Mouse (Mus musculus) CD4-positive, CD25-positive, alpha-beta regulatory T cell, adult 4 months (primary cell): ENCODE measurements around the gene Ctcfl. TPM values are rescaled to one million over a fixed set of nuclear protein-coding genes. Genes with fewer than 3 reads are reported as not detected.
"Not testable (repeated sequence)": the region's sequence is repeated elsewhere in the genome, so short reads cannot be mapped to it uniquely, and the experiment has no call there.

Experiments used
- ATAC-seq: one replicate; pipeline ENCODE4 v1.8.0; 2017
- polyA plus RNA-seq, 2 experiments: library from polyadenylated mRNA; unstranded; fragments of 100-300 nt; shearing (Covaris generic); gene quantifications; one replicate each; pipeline ENCODE4 v1.2.1; 2017

Ctcfl gene
- polyA plus RNA-seq, 2 experiments from 2014 or later: not detected

DNA sequence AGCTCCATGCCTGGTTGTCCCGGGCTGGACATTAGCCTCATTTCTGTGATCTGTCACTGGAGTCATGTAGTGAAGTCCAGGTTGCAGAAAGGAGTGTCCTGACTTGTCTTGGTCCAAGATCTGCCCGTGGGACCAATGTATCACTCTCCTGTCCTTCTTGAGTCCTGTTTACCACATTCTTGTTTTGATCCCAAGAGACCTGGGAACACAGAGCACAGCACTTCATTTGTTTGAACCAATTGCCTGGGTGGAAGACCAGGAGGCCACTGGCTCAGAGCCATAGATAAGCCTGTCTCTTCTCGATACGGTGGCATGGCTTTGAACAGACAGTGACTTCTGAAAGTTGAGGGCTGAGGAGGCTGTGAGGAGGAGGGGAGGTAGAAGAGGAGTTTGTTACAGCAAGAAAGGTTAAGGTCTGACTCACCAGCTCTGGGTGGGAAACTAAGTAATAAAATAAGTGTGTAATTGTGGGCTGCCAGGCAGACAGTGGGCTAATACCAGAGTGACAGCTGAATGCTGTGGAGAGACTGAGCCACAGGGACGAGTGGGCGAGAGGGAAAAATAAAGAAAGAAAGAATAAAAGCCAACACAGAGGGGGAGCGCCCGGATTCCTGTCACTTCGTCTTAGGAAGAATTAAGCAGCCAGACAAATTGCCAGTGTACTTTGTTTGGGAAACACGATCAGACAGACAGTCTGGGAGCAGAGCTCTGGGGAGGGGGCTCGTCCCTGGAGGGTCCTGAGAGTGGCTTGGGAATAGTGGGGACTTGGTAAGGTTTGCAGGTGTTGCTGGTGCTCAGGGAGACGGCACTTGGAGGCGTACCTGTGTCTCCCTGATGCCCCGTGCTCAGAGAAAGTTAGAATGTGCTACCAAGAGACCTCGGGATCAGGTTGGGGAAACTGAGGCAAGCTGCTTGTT, 19.3 kb upstream of the Ctcfl start:
- no peak for ATAC-seq

DNA sequence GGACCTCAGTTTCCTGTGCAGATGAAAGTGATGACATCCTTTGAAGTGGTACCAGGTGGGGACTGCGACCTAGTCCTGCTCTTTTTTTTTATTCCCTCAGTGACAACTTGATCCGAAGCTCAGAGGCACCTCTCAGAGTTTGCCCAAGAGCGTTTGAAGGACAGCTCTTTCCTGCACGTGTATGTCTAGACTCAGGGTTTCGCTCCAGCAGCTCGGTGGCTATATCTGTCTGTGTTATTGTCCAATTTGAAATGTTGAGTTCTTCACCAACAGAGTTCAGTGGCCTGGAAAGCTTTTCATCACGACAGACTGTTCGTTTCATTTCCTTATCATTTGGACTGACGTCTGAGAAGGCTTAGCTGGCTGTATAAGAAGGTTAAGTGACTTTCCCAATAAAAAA, 15.4 kb upstream of the Ctcfl start:
- ATAC-seq: no peak

DNA sequence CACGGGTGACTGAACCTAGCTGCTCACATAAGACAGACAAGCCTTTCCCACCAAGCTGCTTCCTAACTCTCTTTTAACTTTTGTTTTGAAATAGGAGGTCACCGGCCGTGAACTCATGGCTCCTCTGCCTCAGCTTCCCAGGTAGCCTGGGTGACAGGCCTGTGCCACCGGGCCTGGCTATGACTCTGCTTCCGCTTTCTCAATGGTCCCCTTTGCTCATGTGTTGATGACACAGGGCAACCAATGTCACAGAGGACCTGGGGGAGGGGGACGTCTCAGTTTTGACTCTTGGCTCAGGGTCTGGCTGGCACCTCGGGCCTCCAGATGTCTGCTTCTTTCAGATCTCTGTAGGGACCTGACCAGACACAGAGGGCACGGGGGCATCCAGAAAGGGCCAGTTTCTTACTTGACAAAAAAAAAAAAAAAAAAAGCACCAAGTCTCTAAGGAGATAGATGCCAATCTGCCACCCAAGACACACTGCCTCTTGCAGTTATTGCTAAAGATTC, 13.5 kb upstream of the Ctcfl start:
- ATAC-seq: no peak

DNA sequence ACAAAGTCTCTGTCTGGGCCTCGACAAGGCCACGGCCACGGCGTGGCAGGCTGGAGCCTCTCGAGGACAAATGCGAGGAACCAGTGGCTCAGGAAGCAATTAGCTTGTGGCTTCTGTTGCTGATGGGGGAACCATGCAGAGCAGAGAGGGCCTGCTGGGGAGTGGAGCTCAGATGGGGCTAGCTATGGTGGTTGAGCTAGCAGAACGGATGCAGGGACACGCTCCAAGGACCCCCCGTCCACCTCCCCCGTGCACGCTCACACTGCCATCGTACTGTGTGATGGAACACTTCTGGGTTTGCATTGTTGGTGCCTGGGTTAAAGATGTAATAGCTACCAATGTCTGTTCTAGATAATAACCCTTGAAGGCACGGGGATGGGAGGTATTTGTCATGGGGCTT, 12.9 kb upstream of the Ctcfl start:
- ATAC-seq: no peak

DNA sequence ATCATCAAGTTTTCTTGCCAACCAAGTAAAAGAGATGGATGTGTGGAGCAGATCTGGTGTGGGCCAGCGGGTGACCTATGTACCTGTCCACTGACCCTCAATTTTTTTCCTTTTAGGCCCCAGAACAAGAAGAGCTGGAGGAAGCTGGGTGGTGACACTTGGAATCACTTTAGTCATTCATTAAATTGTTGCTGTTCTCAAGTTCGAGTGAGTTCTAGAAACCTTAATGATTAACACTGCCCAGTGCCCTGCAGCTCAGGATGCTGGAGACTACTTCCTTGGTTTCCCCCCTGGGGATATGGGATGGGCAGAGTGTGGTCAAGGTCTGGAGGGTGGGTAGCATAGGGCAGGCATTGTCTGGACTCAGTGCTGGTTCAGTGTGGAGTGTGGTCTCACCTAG, 9.8 kb upstream of the Ctcfl start:
- no peak for ATAC-seq

DNA sequence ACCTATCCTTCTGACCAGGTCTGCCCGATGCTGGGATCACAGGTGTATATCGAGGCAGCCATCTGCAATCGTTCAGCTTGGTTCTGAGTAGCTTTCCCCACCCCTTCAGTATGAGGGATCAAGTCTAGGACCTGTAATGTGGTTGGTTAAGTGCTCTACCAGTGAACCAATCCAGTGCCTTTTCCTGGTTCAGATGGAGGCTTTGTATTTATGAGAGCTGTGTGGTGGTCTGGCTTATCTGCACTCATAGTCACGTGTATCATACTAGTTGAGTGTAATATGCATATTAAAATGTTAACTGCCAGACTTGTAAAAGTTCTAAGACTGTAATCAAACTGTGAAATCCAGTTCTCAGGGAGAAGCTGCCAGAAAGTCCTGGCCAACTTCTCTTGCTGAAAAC, 7.1 kb upstream of the Ctcfl start:
- no peak for ATAC-seq

DNA sequence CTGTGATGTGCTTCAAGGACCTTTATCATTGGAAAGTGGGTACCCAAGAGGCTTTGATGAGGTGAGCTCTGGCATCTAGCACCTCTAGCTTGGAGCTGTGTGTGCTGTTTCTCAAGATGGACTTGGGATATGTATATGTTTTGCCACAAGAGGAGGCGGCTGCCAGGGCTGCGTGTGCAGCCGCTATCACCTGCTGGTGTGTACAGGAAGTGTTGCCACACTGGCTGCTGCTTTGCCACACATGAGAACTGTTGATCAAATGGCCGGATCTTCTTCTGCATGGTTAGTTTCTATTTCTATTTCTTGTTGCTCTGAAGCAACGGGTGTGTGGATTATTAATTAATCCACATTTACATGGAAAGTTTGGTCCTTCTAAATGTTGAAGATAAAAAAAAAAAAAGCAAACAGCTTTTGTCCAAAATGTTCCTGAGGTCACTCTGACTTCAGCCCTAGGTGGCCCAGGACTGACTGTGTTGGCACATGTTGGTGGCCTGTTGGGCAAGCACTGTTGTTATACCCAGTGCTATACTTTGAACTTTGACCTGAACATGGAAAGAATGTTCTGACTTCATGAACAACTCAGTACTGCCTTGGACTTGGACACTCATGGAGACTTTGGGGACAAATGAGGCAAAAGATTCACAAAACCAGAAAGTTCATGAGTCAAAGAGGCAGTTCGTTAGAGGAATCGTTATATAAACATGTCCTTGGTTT, 4.9 kb upstream of the Ctcfl start:
- ATAC-seq: no peak

DNA sequence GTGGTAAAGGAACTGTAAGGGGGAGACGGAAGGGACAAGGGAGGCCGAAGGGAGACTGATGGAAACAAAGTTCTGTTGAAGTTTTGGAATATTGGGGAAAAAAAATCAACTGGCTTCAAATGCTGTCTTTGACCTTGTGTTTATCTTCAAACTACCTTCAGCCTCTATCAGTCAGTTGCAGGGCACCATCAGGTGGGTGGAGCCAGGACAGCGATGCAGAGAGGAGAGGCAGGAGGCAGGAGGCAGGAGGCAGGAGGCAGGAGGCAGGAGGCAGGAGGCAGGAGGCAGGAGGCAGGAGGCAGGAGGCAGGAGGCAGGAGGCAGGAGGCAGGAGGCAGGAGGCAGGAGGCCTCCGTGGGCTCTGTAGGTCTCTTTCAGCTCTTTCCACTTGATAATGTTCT, 792 bp upstream of the Ctcfl start:
- ATAC-seq: not testable (repeated sequence)

DNA sequence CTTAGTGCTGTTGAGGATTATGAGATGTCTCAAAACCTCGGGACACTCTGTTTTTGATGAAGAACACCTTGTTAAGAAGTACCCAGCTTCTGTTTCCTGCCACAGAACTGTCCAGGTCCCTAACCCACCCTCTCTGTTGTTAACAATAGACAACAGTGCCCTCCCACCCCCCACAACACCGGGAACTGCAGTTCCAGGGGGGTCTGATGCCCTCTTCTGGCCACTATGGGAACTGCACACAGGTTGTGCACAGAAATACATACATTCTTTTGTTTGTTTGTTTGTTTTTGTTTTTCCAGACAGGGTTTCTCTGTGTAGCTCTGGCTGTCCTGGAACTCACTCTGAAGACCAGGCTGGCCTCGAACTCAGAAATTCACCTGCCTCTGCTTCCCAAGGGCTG, 5.5 kb downstream of the Ctcfl start:
- not testable (repeated sequence) for ATAC-seq

DNA sequence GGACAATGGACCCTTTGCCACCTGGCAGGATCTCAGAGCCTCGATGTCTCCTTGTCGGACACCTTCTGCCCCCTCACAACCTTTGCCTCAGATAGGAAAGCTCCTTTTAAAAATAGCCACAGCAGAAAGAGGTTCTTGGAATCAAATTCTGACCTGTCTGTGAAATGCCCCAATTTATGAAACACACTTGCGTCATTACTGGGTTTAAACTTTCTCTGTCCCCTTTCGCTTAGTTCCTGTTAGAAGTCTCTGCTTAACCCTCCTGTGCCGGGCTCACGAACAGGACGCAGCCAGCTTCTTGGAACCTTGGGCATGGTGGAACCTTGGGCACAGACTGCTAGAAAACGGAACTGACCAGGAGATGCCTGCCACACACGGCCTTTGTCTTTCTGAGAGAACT, 8.8 kb downstream of the Ctcfl start:
- ATAC-seq: no peak

DNA sequence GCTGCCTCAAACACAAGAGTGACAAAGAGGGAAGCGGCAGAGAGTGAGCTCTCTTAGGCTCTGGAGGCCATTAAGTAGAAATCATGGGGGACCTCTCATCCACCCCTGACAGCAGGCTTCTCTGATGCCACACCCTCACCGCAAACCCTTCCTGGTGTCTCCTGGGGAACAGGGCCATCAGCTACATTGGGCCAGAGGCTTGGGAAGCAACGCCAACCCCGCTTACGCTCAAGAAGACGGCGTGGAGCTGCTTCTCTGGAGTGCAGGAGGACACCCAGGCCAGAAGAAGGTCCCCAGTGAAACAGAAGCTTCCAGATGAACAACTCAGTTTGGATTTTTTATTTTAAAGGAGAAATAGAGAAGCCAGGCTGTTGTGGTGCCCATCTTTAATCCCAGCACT, 9.8 kb downstream of the Ctcfl start:
- ATAC-seq: no peak

DNA sequence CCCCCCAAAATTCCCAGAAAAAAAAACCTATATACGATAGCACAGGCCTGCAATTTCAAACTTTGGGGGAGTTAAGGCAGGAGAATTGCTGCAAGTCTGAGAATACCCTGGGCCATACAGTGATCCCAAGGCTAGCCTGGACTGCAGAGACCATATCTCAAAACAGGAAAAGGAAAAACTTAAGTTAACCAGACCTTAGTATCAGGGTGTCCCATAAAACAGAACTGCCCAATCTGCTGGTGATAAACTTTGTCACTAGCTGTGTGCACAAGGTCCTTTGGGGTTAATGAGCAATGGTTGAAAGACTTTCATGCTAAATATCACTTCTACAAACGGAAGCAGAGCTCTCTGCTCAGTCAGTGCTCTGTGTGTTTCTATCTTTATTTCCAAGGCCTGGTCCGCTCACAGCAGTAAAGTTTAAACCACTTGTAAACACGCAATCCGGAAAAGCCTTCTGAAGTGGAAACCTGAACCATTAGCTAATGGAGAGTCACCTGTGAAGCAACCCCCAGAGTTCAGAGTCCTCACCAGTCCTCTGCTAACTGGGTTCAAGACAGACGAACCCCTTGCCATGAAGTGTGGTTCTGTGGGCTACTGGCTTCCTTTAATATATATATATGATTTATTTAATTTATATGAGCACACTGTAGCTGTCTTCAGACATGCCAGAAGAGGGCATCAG, 10.7 kb downstream of the Ctcfl start:
- ATAC-seq: no peak

DNA sequence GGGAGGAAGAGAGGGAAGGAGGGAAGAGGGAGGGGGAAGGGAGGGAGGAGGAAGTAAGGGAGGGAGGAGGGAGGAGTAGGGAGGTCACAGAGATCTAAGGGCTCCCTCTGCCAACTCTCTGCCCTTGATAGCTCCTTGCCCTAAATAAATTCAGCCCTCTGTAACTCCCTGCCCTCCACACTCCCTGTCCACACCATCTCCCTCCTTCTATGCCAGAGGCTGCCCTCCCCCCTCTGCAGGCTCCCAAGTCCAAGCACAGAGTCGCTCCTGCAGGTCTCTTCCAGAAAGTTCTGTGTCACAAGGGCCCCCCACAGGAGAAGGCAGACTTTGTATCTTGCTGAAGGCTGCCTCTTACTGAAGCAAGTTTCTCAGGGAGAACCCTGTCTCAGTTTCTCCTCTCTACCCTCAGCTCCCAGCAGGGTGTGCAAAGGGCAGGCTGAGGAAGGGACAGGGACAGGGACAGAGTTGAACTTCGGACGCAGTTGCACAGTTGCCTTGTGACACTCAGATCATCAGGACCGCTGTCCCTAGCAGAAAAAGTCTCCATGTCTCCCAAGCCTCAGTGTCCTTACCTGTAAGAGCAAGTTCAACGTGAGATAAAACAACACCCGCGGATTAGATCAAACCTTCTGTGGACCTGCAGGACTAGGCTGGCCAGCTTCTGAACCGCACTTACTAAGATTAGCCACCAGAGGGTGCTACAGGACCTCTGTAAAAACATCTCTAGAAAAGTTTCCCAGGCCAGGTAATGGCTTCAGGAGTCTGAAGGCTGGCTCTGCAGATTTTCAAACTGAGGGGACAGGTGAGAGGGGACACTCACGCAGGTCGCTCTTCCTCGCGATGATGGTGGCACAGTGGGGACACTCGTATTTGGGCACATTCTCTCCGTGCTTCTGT, 12.2 kb downstream of the Ctcfl start:
- peak; percentile 60 for ATAC-seq

DNA sequence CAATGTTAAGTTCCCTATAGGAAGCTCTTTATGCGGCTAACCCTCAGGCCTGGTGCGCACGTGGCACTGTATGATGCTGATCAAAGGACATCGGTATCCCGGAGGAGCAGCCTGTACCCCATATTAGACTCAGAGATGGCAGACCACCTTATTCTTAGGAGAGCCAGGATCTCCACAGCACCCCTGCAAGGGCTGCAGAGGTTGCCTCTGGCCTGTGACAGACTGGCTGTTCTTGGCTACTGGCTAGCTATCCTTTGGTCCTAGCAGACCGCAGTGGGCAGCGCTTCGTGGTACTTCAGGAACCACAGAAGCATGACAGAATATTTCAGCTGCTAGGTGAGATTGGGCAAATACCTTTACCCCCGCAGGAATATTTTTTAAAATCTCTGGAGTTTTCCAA, 12.9 kb downstream of the Ctcfl start:
- ATAC-seq: no peak

DNA sequence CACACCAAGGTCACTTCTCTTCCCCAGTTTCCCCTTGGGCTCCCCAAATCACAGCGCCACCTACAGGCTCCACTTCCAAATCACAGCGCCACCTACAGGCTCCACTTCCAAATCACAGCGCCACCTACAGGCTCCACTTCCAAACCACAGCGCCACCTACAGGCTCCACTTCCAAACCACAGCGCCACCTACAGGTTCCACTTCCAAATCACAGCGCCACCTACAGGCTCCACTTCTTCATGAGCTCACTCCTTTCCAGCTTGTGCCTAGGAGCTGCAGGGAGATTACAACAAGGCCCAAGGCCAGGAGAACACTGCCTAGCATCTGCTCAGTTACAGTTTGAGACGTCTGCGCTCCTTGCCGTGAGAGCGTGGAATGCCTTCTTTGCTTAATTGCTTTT, 22.0 kb downstream of the Ctcfl start:
- not testable (repeated sequence) for ATAC-seq

DNA sequence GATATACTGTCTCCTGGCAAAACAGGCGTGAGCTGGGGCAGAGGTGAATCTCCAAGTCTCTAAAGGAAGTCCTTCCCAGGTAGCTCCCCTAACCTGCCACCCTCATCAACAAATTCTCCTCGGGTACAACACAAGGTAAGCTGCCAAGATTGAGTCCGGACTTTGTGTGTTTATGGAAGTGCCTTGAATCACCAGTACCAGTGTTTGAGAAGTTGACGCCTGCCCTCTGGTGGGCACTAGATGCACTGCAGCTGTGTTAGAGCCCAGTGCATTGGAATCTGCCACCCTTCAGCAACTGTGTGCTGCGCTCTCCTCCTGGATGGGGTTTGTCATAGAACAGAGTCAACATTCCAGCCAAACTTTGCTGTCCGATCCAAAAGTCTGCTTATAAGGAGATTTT, 29.9 kb downstream of the Ctcfl start:
- peak; percentile 42 for ATAC-seq

DNA sequence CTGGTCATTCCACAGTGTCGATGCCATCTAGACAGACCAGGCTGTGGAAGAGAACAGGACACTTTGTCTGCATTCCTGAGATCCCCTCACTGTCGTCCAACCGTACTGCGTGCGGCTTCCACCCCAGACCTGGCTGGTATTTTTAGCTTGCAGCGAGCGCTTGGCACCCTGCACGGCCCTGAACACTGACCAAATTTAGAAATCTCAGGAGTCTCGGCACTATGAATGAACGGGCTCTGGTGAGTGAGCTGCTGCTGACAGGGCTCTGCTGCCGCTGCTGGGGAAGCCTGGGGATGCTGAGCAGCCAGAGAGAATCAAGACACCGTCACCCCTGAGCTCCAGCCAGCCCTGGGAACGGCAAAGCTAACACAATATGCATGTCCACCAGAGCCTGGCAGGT, 31.9 kb downstream of the Ctcfl start:
- no peak for ATAC-seq

DNA sequence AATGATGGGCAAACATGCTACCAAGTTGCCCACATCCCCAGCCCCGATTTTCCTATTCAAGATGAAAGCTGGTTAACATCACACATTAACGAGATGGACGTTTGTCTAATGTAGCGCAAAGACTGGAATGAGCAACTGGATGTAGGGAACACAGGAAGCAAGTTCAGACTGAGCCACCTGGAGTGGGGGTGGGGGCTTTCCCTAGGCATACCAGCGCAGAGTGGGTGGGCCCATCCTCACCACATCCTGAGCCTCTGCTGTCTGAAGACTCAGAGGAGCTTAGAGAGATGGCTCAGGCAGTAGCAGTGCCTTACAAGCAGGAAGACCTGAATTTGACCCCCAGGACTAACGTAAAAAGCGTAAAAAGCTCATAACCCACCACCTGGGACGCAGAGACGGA, 33.6 kb downstream of the Ctcfl start:
- ATAC-seq: peak; percentile 76

DNA sequence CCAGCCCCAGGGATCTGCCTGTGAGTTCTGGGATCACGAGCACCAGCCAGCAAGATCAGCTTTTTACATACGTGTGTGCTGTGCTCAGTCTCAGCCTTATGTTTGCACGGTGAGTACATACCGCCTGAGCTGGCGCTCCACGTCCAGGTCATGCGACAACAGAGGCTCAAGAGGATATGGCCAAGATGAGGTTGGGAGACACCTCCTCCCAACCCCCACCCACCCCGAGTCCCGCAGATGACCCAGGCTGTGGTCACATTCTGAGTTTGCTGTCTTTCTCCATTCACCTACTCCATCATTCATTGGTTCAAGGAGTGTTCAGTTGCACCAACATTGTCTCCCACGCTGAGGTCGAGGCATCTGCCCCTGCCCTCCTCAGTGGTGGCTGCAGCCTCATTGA, 34.5 kb downstream of the Ctcfl start:
- no peak for ATAC-seq

DNA sequence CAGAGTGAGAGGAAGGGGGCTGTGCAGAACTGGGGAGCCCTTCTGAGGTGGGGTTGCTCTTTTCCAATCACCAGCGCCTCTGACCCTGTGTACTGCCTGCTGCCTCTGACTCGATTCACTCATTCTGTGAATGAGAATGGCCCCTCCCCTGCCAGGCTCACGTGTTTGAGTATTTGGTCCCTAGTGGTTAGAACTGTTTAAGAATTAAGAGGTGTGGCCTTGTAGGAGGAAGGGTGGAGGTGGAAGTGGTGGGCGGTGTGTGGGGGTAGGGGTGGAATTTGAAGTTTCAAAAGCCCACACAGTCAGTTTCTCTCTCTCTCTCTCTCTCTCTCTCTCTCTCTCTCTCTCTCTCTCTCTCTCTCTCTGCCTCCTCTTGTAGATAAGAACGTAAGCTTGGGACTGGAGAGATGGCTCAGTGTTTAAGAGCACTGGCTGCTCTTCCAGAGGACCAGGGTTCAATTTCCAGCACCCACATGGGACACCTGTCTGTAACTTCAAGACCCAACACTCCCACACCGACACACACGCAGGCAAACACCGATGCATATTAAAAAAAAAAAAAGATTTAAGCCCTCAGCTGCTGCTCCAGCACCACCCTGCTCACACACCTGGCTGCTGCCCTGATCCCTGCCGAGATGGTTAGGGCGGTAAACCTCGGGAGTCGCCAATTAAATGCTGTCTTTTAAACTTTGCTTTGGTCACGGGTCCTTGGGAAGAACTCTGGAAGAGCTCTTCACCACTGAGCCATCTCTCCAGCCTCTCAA, 35.4 kb downstream of the Ctcfl start:
- peak; percentile 73 for ATAC-seq

DNA sequence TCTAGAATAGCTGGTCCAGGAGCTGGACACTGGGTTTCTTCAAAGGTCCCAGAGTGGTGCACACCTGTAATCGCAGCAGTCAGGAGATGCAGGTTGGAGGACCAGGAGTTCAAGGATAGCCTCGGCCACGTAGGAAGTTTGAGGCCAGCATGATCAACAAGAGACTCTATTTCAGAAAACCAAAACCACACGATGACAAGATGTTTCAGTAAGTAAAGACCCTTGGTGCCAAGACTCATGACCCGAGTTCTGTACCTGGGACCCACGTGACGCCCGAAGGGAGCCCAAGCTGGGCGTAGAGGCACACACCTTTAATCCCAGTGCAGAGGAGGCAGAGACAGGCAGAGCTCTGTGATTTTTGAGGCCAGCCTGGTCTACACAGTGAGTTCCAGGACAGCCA, 36.2 kb downstream of the Ctcfl start:
- no peak for ATAC-seq
